Mouse (Mus musculus): ENCODE measurements around the gene Mapk1ip1.

- TF ChIP-seq CTCF (IDR thresholded peaks at IDR 0.05; ENCODE audit: low read depth, low read length) (no peak), TAL1 (conservative IDR thresholded peaks at IDR 0.05; ENCODE audit: low read depth, low read length) (no peak), GATA1 (IDR thresholded peaks at IDR 0.05; ENCODE audit: borderline replicate concordance, low read length) (no peak), POLR2AphosphoS5 (IDR thresholded peaks at IDR 0.05; ENCODE audit: insufficient replicate concordance, low read depth, low read length) (no peak), GATA2 (IDR thresholded peaks at IDR 0.05; ENCODE audit: borderline replicate concordance, low read depth, low read length) (no peak)
These were observed 26.9 kb upstream of the Mapk1ip1 start for GRCm38 (mm10) chr7:138872956-138873355.
